Mouse (Mus musculus) gastrocnemius, postnatal 25 days (tissue): ENCODE data around the gene Mc3r. TPM values are rescaled to one million over a fixed set of nuclear protein-coding genes. Genes with fewer than 3 reads are reported as not detected.

Experiments used
- DNase-seq: peaks from one replicate; pipeline ENCODE4 v3.0.0; 2022
- total RNA-seq, 2 experiments: library from RNA; stranded (reverse); gene quantifications; 1 replicate in 1 of 2; 2 replicates in 1 of 2; pipeline ENCODE4 v1.2.3; 2021

Mc3r gene
- total RNA-seq, 2 experiments from 2014 or later = not detected

DNA sequence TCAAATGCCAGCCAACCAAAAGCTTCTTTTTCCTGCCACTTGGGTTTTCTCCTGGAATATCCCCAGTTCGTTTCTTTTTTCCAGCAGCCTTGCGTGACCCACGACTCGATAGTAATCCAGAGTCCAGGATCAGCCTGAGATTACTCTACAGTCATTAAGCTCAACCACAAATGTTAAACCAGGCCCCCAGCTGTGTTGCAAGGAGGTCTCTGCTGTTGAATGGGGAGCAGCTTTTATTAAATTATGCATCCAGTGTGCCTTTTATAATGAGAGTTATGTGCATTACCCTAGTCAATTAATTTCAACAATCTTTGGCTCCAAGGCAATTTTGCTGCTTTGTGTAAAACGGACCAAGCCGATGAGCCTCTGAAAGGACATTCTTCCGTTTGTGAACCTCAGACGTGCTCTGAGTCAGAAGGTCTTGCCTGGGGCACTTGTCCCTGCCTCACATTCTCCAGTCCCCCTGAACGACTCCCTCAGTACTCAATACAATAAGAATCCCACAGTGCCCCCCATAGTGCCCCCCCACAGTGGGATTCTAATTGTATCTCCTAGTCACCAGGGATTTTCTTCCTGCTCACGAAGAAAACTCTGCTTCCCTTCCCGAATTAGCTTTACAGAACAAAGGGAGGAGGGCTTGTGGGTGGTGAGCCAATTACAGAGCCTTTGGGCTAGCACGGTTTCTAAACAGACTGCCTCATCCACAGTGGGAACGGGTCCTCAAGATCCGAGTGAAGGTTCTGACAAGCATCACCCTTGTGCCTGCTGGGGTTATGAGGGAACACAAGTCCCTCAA is 51.0 kb downstream of the Mc3r start:
- no peak for DNase-seq

Other genes starting within 250 kb of the Mc3r start
- not detected for gene Cbln4, start 205.0 kb upstream of the Mc3r start, total RNA-seq
- gene Fam210b, start 97.1 kb downstream of the Mc3r start, total RNA-seq = 1 to 10 TPM; 3.2 to 3.4 TPM
- gene Aurka, start 122.0 kb downstream of the Mc3r start, total RNA-seq = 1 to 10 TPM; 3.3 to 3.6 TPM
- gene Cstf1, start 122.2 kb downstream of the Mc3r start, total RNA-seq = 10 to 100 TPM; 13.2 to 16.3 TPM
- gene Cass4, start 145.3 kb downstream of the Mc3r start, total RNA-seq = under 1 TPM; 0.23 to 0.27 TPM
- 10 to 100 TPM; 28.4 to 29.4 TPM for gene Rtf2, start 192.1 kb downstream of the Mc3r start, total RNA-seq
- not detected for gene Gcnt7, start 210.1 kb downstream of the Mc3r start, total RNA-seq
- gene Fam209, start 224.0 kb downstream of the Mc3r start, total RNA-seq = under 1 TPM; 0.40 to 0.56 TPM